Mouse (Mus musculus): ENCODE data around the gene Rpl4.
"Not testable (repeated sequence)": the region's sequence is repeated elsewhere in the genome, so short reads cannot be mapped to it uniquely, and the experiment has no call there.

Rpl4 gene

DNA sequence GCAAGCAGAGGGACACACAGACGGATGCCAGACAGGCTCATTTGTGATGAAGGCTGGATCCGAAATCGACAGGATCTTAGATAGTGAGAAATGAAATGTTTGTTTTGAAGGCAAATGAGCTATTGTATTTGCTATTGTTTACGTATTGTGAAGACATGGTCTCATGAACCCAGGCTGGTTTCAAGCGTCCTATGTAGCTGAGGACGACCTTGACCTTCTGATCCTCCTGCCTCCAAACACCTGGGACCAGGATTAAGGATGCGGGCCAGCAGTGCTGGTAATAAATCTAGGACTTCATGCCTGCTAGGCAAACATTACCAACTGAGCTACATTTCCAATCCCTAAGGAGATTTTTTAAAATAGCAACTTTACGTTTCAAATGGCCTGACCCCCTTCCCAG, 24.3 kb downstream of the Rpl4 start:
- no peak for DNase-seq (ENCODE audit: low read depth, low spot score)

DNA sequence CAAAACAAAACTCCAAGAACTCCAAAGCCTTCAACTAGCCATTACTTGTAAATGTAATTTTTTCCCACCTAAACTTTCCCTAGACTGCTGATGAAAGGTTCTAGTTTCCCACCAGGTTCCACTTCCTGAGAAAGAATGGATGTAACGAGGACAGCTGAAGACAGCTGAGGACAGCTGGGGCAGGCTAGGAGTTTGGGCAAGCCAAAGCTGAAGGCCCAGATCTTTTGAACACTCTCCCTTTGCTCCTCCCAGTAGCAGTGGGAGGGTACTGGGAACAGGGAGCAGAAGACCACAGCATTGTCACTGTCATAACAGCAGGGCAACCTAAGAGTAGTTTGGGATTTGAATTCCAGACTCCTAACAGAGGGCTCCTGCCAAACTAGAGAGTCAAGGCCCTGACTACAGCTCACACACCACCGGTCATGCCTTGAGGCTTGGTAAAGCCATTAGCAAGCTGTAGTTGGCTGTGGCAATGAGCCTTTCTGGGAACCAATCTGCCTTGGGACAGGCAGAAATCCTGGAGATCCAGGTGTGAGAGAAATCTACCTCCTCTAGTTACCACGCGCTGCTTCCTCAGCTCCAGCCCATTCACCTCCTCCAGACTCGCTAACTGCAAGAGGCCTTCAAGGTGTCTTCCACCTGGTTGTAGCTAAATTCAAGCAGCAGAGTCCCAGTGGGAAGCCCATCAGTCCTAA, 25.0 kb downstream of the Rpl4 start:
- DNase-seq (ENCODE audit: low read depth, low spot score) = no peak

DNA sequence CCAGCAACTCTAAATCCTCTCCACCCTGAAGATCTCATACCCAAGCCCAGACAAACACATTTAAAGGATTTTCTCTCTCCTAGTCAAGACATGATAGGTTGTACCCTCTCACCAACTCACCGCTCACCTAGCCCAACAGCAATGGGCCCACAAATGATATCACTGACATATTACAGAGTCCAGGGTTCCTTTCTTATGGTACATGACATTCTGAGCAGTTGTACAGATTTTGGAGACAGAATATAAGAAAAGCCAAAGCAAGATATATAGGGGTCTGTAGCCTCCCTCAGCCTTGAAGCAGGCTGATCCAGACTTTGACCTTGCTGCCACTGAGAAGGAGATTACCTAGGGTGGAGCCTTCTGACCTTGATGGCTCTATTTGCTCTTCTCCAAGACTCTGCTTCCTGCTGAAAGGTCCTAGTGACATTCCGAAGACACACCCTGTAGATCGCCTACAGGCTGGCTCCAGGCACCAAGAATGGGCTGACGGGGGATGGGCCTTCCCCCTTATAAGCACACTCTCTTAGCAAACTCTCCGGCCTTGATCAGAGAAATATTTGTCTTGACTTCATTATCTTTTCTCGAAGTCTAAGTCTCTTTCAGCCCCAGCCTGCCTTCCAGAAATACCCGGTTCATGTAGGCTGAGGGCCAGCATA, 25.7 kb downstream of the Rpl4 start:
- not testable (repeated sequence) for DNase-seq (ENCODE audit: low read depth, low spot score)

DNA sequence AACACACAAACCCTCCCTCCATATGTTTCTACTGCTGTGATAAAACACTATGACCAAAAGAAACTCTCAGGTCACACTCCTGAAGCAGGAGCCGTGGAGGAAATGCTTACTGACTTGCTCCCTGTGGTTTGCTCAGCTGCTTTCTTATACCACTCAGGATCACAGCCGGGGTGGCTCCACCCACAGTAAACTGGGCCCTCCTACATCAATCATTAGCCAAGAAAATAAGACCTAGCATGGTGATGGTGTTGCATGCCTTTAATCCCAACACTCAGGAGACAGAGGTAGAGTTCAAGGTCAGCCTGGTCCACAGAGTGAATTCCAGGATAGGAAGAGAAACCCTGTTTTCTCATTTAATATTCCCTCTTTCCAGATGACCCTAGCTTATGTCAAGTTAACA, 26.7 kb downstream of the Rpl4 start:
- DNase-seq (ENCODE audit: low read depth, low spot score) = no peak

DNA sequence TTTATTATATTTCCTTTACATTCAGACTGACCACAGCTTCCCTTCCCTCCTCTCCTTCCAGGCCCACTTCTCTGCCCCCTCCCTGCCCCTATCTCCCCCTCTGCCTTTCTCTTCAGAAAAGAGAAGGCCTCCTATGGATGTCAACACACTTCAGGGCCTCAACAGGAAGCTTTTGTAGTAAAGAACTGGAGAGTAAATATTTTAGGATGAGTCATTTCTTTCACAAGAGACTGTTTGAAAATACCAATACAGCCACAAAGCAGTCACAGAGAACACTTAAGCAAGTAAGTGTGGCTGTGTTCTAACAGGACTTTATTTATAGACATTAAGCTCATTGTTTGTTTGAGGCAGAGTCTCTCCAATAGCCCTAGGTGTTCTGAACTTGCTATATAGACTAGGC, 29.2 kb downstream of the Rpl4 start:
- DNase-seq (ENCODE audit: low read depth, low spot score) = no peak

DNA sequence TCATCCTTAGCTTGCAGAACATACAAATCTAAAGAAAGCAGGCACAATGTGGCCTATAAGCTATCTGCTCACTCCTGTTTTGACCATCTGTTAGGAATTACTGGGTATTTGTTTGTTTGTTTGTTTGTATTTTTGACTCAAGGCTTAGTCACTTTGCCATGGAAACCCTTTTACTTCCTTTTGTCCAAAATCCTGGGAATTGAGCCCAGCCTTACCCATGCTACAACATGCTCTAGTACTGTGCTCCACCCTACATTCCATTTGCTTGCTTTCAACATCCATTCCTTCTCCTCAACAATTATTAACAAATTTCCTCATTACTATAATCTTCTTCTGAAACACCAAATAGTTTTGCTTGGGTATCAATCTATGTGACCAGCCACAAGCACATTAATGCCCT, 29.7 kb downstream of the Rpl4 start:
- no peak for DNase-seq (ENCODE audit: low read depth, low spot score)

DNA sequence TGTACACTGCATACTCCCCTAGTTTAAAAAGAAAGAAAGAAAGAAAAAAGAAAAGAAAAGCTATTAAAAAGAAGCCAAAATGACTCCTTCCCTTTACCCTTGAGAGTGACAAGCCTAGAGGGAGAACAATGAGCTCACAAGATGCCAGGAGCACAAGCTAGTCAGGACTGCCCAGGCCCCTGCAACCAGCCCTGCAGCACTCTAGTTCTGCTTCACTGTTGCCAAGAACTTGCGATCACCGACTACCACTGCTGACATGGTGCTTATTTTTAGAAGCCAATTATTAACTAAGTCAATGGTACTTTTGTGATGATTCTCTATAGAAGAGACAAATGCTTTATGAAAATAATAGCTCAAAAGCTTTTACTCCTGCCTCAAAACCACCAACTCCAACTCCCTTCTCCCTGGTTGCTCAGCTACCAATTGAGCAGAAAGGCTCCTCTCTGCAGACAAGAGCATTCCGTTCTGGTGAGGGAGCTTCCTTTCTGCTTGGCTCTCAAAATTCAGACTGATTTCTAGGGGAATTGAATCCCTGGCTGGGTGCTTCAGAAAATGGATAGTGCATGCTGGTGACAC, 34.4 kb downstream of the Rpl4 start:
- no peak for DNase-seq (ENCODE audit: low read depth, low spot score)

DNA sequence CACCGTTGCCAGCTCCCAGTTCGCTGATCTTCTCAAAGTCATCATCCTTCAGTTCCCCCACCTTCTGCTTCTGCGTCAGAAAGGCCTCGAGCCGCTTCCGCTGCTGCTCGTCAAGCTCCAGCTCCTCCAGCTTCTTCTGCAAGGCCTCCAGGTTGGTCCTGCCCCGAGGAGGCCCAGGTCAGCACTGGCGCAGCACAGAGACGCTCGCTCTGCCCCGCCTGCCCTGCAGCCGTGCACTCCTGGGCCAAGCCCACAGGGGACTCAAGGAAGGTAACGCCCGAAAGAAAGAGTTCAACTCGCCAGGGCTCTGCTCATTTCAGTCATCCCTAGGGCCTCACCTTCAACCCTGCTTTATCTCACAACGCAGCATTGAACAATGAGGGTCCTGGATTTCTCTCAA, 41.3 kb downstream of the Rpl4 start:
- DNase-seq (ENCODE audit: low read depth, low spot score) = no peak

DNA sequence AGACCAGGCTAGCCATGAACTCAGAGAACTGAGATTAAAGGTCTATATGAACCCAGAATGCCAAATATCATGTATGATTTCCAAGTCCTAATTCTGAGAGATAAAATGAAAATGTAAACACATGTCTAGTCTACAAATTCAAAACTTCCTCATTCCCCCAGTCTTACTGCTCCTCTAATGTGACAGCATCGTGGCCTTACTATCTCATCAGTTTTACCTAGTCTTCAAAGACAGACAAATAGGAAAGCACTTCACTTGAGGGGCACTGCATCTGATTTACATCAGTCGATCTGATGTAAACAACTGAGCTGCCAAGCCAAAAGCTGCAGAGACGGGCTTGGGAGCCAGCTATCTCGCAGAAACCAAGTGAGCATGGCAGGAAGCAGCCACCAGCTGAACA, 42.9 kb downstream of the Rpl4 start:
- DNase-seq (ENCODE audit: low read depth, low spot score) = no peak

DNA sequence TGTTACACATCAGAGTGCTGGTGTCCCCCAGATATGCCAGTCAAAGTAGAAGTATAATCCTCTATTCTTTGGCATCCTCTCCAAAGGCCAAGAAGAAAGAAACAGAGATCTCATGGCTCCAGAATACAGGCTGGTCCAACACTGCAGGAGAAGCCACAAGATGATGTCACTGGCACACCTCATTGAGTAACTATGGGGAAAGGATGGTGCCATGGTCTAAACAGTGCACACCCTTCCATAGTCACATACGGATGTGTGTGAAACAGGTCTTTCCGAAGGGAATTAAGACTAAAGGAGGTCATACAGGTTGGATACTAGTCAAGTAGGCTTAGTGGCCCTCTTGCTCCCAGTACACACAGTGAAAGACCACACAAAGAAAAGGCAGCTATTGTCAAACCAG, 43.5 kb downstream of the Rpl4 start:
- no peak for DNase-seq (ENCODE audit: low read depth, low spot score)

DNA sequence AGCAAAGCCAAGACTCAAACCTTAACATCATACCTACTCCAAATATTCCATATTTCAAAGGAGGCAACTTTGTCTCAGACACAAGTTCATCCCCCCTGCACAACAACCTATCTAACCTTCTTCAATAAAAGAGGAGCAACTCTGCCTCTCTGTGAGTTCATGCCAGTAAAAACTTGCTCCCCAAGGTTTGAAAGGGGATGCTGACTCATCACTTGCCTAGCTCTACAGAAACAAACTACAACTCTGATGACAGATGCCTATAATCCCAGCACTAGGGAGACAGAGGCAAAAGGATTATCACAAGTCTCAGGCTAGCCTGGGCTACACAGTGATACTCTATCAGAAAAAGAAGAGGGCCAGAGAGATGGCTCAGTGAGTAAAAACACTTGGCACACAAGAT, 44.7 kb downstream of the Rpl4 start:
- DNase-seq (ENCODE audit: low read depth, low spot score) = no peak

DNA sequence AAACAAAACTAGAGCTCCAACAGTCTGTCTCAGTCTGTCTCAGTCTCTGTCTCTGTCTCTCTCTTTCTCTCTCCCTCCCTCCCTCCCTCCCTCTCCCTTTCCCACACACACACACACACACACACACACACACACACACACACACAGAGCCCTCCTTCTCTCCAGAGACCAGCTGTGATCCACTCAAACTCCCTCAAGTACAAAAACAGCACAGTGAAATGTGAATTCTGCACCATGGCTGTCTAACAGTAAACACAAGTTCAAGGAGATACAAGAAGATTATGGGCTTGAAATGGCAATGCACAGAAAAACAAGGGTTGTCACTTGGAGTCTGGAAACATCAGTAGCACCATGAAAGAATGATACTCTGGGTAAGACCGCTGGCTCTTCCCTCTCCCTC, 46.1 kb downstream of the Rpl4 start:
- no peak for DNase-seq (ENCODE audit: low read depth, low spot score)

DNA sequence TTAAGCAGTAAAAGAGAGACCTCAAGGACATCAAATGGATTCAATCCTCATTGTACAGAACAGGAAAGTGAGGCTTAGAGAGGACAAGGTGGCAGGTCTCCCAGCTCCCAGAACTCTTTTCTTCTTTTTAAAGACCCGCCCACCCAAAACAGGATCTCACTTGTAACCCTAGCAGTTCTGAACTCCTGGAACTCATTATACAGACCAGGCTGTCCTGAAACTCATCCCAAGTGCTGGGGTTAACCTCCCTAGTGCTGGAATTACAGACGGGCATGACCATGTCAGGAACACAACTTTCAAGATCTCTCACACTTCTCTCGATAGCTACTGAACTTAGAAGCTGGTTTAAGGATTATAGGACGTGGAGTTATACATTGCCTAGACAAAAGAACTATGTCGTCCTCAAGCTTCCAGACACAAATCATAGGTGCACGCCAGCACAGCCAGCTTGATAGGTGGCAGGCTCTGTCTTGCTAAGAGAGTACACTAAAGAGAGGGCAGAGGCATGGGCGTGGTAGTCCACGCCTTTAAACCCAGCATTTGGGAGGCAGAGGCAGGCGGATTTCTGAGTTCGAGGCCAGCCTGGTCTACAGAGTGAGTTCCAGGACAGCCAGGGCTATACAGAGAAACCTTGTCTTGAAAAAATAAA, 46.7 kb downstream of the Rpl4 start:
- no peak for DNase-seq (ENCODE audit: low read depth, low spot score)

DNA sequence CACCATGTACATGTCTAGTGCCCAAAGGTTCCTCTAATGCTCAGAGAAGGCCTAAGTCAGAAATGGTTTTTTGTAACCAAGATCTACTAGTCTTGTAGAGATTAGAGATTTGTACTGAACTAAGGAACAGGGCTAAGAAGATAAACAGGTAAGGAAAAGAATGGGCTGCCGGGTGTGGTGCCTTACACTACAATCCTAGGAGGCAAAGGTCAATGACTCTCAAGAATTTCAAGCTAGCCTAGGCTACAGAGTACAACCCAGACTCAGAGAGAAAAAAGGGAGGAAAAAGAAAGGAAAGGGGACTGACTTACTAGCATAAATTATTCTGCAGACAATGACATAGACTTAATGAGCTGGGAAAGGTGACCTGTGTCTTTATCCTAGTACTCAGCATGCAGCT, 47.4 kb downstream of the Rpl4 start:
- no peak for DNase-seq (ENCODE audit: low read depth, low spot score)

DNA sequence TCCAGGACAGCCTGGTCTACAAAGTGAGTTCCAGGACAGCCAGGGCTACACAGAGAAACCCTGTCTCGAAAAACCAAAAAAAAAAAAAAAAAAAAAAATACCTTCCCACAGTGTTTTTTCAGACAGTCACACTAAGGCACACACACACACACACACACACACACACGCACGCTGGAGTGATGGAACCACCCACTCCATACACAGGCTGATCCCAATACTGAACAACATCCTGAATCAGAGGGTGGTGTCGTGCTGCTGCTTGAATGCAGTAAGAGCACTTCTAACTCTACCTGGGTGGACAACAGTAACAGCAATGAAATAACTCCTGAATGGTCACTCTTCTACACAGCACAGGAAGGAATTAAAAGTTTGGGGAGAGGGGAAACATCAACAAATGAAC, 48.3 kb downstream of the Rpl4 start:
- DNase-seq (ENCODE audit: low read depth, low spot score) = no peak

DNA sequence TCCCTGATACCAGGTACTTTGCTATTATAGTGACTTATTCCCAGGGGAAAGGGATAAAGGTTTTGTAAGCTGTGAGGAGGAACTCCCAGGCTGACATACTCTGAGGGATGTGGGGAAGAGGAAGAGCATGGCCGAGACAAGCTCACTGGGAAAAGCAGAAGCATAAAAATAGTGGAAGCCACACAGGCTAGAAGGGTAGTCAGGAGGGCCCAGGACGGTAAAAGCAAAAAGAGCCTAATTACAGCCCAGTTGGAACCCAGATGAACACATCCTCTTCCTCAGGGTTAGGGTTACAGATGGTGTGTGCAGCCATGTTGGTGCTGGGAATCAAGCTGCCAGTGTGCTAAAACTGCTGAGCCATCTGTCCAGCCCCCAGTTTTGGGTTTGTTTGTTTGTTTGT, 48.9 kb downstream of the Rpl4 start:
- DNase-seq (ENCODE audit: low read depth, low spot score) = no peak

DNA sequence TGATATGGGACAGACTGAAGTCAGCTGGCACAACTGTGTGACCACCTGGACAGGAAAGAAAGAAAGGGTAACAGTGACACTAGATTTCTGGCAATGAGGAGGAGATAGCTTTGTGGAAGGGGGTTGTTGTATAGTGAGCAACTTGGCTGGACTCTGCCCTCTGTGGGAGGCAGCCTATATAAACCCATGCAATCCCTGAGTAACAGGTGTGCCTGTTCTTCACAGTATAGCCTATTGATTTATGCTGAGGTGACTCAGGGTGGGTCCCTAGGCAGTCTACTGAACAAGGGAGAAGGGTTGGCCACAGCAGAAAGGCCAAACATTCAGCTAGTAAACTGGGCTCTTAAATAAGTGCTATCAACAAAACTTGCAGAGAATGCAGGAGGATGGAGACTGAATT, 52.6 kb downstream of the Rpl4 start:
- no peak for DNase-seq (ENCODE audit: low read depth, low spot score)

DNA sequence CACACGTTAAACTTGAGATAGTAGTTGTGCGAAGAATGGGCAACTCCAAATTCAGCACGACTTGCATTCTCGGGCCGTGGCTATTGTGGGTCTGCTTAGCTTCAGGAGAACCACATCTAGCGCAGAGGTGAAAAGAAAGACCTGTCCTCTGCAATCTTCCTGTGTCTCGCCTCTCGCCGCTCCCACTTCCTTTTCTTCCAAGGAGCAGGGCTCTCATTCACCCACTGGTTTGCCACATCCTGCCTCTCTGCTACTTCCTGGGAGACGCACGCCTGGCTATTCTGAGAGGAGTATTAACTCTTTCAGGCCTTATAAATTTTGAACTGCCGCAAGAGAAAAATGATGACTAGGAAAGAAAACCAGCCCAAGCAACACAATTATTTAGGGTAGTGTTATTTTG, 54.6 kb downstream of the Rpl4 start:
- no peak for DNase-seq (ENCODE audit: low read depth, low spot score)
